Mouse (Mus musculus) right cerebral cortex, adult 18-20 months (tissue): ENCODE data around the gene Insl6.

Experiments used
- DNase-seq: peaks from one replicate; pipeline ENCODE4 v3.0.0; 2022; ENCODE audit warnings: mixed read lengths

The Insl6 gene

GRCm38 (mm10) chr19:29354895-29355877 is 30.0 kb upstream of the Insl6 start:
- peak; percentile 87 for DNase-seq

DNA sequence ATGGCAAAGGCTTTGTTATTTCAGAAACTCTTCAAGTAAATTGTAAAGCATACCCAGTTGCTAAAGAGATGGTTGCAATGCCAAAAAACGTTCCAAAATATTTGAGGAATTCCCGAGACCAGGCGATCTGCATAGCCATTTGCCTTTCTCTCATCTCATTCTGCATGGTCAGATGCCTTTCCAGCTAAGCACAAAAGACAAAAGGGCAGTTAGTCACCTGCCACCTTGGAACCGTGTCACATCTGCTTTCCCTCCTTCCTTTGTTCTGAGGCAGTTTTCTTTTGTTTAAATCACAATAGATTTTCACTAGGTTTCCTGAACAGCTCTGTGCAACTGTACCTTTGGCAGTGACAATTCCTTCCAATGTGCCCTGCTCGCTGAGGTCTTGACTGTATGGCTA is 25.8 kb upstream of the Insl6 start:
- no peak for DNase-seq

- DNase-seq: no peak
Observed at GRCm38 (mm10) chr19:29345636-29346035, 20.5 kb upstream of the Insl6 start.

DNA sequence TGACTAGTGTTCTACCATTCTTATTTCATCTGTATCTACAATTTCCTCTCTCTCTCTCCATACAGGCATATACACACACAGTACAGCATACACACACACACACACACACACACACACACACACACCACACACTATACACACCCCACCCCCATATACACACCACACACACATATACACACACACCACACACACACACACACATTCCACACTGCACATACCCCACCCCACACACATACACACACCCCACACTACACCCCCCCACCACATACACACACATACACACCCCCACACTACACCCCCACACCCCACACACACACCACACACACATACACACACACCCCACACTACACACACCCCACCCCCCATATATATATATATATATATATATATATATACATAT is 19.7 kb upstream of the Insl6 start:
- DNase-seq: no peak

DNA sequence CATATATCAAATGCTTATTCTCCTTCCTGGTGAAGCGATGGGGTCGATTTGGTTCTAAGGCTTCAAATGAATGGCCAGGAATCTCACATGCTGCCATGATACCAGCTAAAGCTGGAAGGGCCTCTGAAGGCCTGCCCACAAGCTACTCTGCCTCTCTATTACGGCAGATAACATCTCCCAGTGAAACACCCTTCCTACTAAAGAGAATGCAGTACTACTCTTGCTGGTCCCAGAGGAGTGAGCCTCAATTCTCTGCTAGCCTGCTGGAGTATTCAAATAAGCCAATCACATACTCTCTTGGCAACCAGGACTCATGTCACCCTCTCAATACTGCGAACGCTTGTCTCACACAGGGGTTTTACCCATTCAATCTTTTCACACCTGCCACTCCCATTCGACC is 17.1 kb upstream of the Insl6 start:
- no peak for DNase-seq

GRCm38 (mm10) chr19:29341029-29341428 is 15.9 kb upstream of the Insl6 start:
- no peak for DNase-seq

DNA sequence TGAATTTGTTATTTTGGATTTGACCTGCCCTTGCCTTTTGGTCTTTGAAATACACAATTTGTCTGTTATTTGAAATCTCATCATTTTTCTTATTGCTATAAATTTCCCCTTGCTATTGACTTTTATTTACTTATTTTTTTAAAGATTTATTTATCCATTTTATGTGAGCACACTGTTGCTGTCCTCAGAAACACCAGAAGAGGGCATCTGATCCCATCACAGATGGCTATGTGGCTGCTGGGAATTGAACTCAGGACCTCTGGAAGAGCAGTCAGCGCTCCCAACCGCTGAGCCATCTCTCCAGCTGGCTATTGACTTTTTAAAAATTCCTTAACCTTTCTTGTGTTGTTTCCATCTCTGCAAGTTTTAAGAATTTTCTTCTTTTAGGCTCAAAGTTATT is 11.5 kb upstream of the Insl6 start:
- no peak for DNase-seq

GRCm38 (mm10) chr19:29334068-29334745 is 9.1 kb upstream of the Insl6 start, which contains the start of gene Rln1:
Gene Rln1, minus strand, starts transcription at chr19:29334670.
- DNase-seq: peak; percentile 16

DNA sequence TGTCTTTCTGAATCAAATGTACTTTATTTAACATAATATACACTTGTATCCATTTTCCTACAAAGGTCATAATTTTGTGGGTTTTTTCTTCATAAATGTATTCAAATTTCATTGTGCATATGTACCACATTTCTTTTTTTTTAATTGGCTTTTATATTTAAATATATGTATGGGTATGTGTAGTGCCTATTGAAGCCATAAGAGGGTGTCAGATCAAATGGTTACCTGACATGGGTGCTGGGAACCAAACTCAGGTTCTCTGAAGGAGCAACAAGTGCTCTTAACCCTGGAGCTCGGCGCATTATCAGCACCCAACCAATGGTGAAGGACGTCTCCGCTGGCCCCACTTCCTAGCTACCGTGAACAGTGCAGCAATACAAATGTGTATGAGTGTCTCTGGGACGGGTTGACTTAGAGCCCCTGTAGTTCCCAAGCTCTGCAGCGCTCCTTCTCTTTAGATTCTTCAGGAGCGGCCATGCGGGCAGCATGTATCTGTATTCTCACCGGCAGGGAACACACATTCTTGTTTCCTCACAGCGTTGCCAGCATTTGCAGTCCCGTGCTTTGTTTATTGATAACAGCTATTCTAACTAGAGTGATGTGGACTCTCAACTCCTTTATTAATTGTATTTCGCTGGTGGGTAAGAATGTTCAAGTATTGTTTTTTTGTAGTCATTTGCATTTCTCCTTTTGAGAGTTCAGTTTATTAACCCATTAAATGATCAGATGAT is 1.8 kb upstream of the Insl6 start:
- no peak for DNase-seq

DNA sequence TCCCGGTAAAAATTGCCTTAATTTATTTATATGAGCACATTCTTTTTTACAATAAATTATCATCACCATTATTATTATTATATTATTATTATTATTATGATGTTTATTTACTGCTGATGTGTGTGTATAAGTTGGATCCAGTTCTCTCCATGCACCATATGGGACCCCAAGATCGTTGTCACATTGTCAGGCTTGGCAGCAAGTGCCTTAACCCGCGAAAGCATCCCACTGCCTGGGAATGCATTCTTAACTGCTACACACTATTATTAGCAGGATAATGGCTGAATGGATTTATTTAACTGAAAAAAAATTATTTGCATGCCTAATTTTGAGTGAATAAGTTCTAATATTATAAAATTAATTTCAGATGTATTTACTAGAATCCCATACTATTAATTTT is 1.2 kb upstream of the Insl6 start:
- no peak for DNase-seq

- no peak for DNase-seq
Observed at GRCm38 (mm10) chr19:29325852-29326180, 660 bp upstream of the Insl6 start.

DNA sequence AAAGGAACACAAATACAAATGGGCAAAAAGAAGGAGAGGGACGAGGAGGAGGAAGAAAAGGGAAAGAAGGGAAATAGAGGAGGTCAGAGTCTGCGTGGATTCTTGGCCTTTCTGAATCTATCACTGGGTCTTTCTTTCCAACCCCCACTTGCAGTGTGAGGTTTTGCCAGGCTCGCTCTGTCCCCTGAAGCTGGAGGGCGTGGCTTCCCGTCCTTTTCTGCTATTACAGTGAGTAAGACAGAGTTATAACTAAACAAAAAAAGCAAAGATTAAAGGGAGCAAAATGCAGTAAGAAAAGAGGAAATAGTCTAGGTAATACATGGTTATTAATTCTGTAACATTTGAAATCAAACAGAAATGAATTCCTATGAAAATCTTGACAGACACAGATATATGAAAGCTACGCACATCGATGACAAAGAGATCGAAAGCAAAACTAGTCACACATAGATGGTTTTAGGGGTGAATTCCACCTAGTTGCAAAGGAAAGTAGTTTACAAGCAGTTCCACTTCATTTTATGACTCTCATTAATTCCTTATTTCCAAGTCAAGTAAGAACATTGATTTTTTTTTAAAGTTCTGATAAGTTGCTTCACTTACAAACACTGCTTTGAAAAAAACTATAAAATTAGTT is 1.6 kb downstream of the Insl6 start:
- no peak for DNase-seq

DNA sequence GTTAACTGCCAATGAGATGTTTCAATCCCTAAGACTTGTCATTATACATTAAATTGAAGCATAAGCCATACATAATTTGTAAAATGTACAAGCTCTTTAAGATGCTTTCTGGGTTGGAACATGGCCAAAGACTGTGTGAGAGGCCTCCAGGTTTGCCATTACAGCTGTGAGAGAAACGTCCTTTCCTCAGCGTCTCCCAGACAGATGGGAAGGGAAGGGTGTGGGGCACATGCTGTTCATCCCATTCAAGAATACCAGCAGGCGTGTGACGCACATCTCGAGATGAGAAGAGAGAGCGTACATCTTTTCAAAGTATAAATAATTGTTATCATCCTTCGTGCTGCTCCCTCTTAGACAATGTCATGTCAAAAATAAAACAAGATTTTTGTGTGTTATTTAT is 12.5 kb downstream of the Insl6 start:
- DNase-seq: no peak

DNA sequence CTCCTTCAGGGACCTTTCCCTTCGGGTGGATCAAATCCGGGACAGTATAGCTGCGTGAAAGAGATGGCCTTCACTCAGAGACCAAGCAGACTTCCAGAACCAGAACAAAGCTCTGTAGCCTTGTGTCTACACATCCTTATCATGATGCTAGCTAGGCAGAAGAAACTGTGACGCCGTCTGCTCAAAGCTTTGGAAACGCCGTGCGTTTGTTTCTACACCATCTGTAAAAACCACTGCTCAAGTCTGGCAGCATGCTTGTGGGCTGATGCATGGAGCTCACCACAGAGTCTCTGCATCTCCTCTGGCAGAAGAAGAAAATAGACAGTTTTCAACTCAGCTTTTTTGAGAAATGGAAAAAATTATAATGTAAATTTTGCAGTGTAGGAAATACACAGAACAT is 13.4 kb downstream of the Insl6 start:
- DNase-seq: peak; percentile 43

GRCm38 (mm10) chr19:29308832-29309231 is 16.3 kb downstream of the Insl6 start:
- no peak for DNase-seq

DNA sequence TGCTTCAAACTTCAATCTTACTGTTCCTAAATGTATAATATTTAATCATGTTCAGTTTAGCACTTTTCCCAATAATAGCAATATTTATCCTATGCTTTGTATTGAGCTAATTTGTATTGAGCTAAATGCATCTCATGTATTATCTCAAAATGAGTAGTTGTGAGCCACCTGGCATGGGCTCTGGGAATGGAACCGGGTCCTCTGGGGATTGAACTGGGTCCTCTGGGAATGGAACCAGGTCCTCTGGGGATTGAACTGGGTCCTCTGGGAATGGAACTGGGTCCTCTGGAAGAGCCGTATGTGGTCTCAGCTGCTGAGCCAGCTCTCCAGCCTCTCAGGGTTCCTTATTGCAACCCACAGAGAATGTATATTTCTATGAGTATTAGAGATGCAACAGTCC is 23.0 kb downstream of the Insl6 start:
- DNase-seq: no peak

- no peak for DNase-seq
Observed at GRCm38 (mm10) chr19:29300919-29301318, 24.2 kb downstream of the Insl6 start.

DNA sequence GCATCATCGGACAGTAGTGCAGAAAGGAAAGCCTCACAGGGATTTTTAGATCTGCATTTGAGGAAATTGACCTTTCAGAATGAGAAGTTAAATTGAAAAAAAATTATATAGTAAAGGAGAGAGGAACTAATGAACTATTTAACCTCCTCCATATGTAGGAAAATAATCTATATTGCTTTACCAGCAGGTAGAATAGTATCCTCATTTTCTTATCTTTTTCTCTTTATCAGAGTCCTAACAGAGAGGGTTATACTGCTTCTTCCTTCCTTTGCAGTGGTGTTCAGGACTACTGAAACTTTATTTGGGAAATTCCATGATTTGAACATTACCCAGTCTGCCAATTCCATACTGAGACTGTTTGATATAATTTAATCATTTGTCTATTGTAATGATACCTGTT is 27.8 kb downstream of the Insl6 start:
- no peak for DNase-seq

- DNase-seq: no peak
Observed at GRCm38 (mm10) chr19:29296166-29296565, 29.0 kb downstream of the Insl6 start.

GRCm38 (mm10) chr19:29294756-29295155 is 30.4 kb downstream of the Insl6 start:
- DNase-seq: no peak

DNA sequence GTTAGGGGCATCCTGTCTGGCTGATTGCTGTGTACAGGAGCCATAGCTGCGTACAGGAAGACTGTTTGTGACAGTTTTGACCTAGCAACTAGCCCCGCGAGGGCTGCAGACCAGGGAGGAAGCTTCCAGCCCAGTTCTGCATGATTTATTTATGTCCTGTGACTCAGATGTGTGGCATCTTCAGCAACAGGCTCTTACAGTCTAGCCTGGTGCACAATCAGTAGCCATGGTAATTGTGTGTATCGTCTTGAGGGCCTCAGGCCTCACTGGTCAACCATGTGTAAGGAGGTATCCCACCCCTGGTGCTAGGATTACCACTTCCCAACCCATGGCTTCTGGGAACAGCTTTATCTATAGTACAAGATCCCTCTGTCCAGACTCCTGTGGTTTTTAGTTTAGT is 32.6 kb downstream of the Insl6 start:
- no peak for DNase-seq

GRCm38 (mm10) chr19:29291532-29291931 is 33.6 kb downstream of the Insl6 start:
- no peak for DNase-seq

DNA sequence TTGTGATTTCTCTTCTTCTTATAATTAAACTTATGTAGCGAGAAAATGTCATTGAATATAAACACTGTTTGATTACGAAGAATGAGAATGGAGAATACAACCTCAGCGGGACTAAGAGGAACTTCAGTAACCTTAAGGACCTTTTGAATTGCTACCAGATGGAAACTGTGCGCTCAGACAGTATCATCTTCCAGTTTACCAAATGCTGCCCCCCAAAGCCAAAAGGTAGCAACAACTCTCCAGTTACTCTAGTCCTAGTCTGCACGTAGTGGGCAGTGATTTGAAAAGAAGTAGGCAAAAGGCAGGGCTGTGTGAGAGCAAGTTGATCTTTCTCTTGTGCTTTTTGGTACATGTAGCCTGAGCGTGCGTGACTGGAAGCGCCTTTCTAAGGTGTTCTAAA is 37.3 kb downstream of the Insl6 start:
- DNase-seq: no peak
